Mouse (Mus musculus): ENCODE data around the gene Kif1b. TPM values are rescaled to one million over a fixed set of nuclear protein-coding genes. Genes with fewer than 3 reads are reported as not detected.

Gene Kif1b
- polyA plus RNA-seq (2015; fragmentation: Nextera tagmentation; extraction: Ambion mirVana): 4.8 and 5.5 TPM in 2 replicates

GRCm38 (mm10) chr4:149307596-149308490, at the start of gene Kif1b:
Gene Kif1b (minus strand): TSS chr4:149307693.
- under 1% methylated on average over 79 of the region's 79 CpGs for WGBS (ENCODE audit: insufficient replicate concordance)
- Histone ChIP-seq H3K9me3 (replicated peaks; ENCODE audit: control insufficient read depth, low read length) (no peaks in the 10 kb centered on the region), H3K27me3 (ENCODE audit: control insufficient read depth, insufficient read depth, low read depth, low read length) (peaks cover 16% of the 10 kb centered on the region), H3K4me1 (ENCODE audit: control insufficient read depth, low read depth, low read length) (peaks cover 8% of the 10 kb centered on the region), H3K9ac (ENCODE audit: low read depth, low read length) (peak within 1 kb of the TSS; percentile 75), H3K4me2 (ENCODE audit: low read depth, low read length) (peak within 1 kb of the TSS; percentile 97), H3K27ac (ENCODE audit: low read length) (peak within 1 kb of the TSS; percentile 54), H3K36me3 (ENCODE audit: control insufficient read depth, insufficient read depth) (no peaks in the 10 kb centered on the region), H3K4me3 (ENCODE audit: low read depth, low read length) (peak within 1 kb of the TSS; percentile 74)
- peak; percentile 100 for ATAC-seq (ENCODE audit: low read depth)

GRCm38 (mm10) chr4:149354671-149355070, 47.2 kb upstream of the Kif1b start:
- H3K9me3 ChIP-seq (replicated peaks; ENCODE audit: control insufficient read depth, low read length): no peaks in the 10 kb centered on the region
- no peak overlapping the region for H3K9ac ChIP-seq (ENCODE audit: low read depth, low read length)
- peaks cover 37% of the 10 kb centered on the region for H3K36me3 ChIP-seq (ENCODE audit: control insufficient read depth, insufficient read depth)
- H3K4me1 ChIP-seq (ENCODE audit: control insufficient read depth, low read depth, low read length): no peaks in the 10 kb centered on the region
- no peak for ATAC-seq (ENCODE audit: low read depth)
- H3K4me2 ChIP-seq (ENCODE audit: low read depth, low read length): no peak overlapping the region
- H3K27me3 ChIP-seq (ENCODE audit: control insufficient read depth, insufficient read depth, low read depth, low read length): no peaks in the 10 kb centered on the region
- H3K27ac ChIP-seq (ENCODE audit: low read length): no peak overlapping the region
- no peak overlapping the region for H3K4me3 ChIP-seq (ENCODE audit: low read depth, low read length)
- WGBS (ENCODE audit: insufficient replicate concordance): 83% methylated on average over 8 of the region's 8 CpGs

GRCm38 (mm10) chr4:149351596-149352150, 44.2 kb upstream of the Kif1b start:
- H3K9me3 ChIP-seq (replicated peaks; ENCODE audit: control insufficient read depth, low read length): no peaks in the 10 kb centered on the region
- WGBS (ENCODE audit: insufficient replicate concordance): 81% methylated on average over 8 of the region's 8 CpGs
- H3K36me3 ChIP-seq (ENCODE audit: control insufficient read depth, insufficient read depth): peaks cover 35% of the 10 kb centered on the region
- no peak overlapping the region for H3K9ac ChIP-seq (ENCODE audit: low read depth, low read length)
- no peaks in the 10 kb centered on the region for H3K27me3 ChIP-seq (ENCODE audit: control insufficient read depth, insufficient read depth, low read depth, low read length)
- no peak overlapping the region for H3K27ac ChIP-seq (ENCODE audit: low read length)
- ATAC-seq (ENCODE audit: low read depth): no peak
- H3K4me2 ChIP-seq (ENCODE audit: low read depth, low read length): no peak overlapping the region
- H3K4me3 ChIP-seq (ENCODE audit: low read depth, low read length): no peak overlapping the region
- no peaks in the 10 kb centered on the region for H3K4me1 ChIP-seq (ENCODE audit: control insufficient read depth, low read depth, low read length)

- Histone ChIP-seq H3K27me3 (ENCODE audit: control insufficient read depth, insufficient read depth, low read depth, low read length) (no peaks in the 10 kb centered on the region), H3K9me3 (replicated peaks; ENCODE audit: control insufficient read depth, low read length) (no peaks in the 10 kb centered on the region), H3K9ac (ENCODE audit: low read depth, low read length) (no peak overlapping the region), H3K4me3 (ENCODE audit: low read depth, low read length) (no peak overlapping the region), H3K4me1 (ENCODE audit: control insufficient read depth, low read depth, low read length) (no peaks in the 10 kb centered on the region), H3K27ac (ENCODE audit: low read length) (no peak overlapping the region), H3K36me3 (ENCODE audit: control insufficient read depth, insufficient read depth) (peaks cover 25% of the 10 kb centered on the region), H3K4me2 (ENCODE audit: low read depth, low read length) (no peak overlapping the region)
- no peak for ATAC-seq (ENCODE audit: low read depth)
- WGBS (ENCODE audit: insufficient replicate concordance): 76% methylated on average over 5 of the region's 5 CpGs
Measured at GRCm38 (mm10) chr4:149348963-149349362, 41.5 kb upstream of the Kif1b start.

GRCm38 (mm10) chr4:149345873-149346272, 38.4 kb upstream of the Kif1b start:
- Histone ChIP-seq H3K4me3 (ENCODE audit: low read depth, low read length) (no peak overlapping the region), H3K4me2 (ENCODE audit: low read depth, low read length) (no peak overlapping the region), H3K9me3 (replicated peaks; ENCODE audit: control insufficient read depth, low read length) (no peaks in the 10 kb centered on the region), H3K4me1 (ENCODE audit: control insufficient read depth, low read depth, low read length) (peaks cover 2% of the 10 kb centered on the region; the same call in 1 of the 2 replicates), H3K9ac (ENCODE audit: low read depth, low read length) (no peak overlapping the region), H3K27ac (ENCODE audit: low read length) (no peak overlapping the region), H3K27me3 (ENCODE audit: control insufficient read depth, insufficient read depth, low read depth, low read length) (no peaks in the 10 kb centered on the region), H3K36me3 (ENCODE audit: control insufficient read depth, insufficient read depth) (peaks cover 19% of the 10 kb centered on the region)
- WGBS (ENCODE audit: insufficient replicate concordance): 81% methylated on average over 5 of the region's 5 CpGs
- ATAC-seq (ENCODE audit: low read depth): no peak

GRCm38 (mm10) chr4:149344311-149344710, 36.8 kb upstream of the Kif1b start:
- H3K4me1 ChIP-seq (ENCODE audit: control insufficient read depth, low read depth, low read length): peaks cover 16% of the 10 kb centered on the region
- no peak overlapping the region for H3K4me3 ChIP-seq (ENCODE audit: low read depth, low read length)
- H3K27me3 ChIP-seq (ENCODE audit: control insufficient read depth, insufficient read depth, low read depth, low read length): no peaks in the 10 kb centered on the region
- H3K9ac ChIP-seq (ENCODE audit: low read depth, low read length): no peak overlapping the region
- no peak for ATAC-seq (ENCODE audit: low read depth)
- peaks cover 10% of the 10 kb centered on the region for H3K36me3 ChIP-seq (ENCODE audit: control insufficient read depth, insufficient read depth)
- H3K9me3 ChIP-seq (replicated peaks; ENCODE audit: control insufficient read depth, low read length): no peaks in the 10 kb centered on the region
- no peak overlapping the region for H3K27ac ChIP-seq (ENCODE audit: low read length)
- WGBS (ENCODE audit: insufficient replicate concordance): 75% methylated on average over 8 of the region's 8 CpGs
- no peak overlapping the region for H3K4me2 ChIP-seq (ENCODE audit: low read depth, low read length)

- Histone ChIP-seq H3K4me3 (ENCODE audit: low read depth, low read length) (no peak overlapping the region), H3K4me1 (ENCODE audit: control insufficient read depth, low read depth, low read length) (peaks cover 16% of the 10 kb centered on the region), H3K4me2 (ENCODE audit: low read depth, low read length) (no peak overlapping the region), H3K9me3 (replicated peaks; ENCODE audit: control insufficient read depth, low read length) (no peaks in the 10 kb centered on the region), H3K9ac (ENCODE audit: low read depth, low read length) (no peak overlapping the region), H3K36me3 (ENCODE audit: control insufficient read depth, insufficient read depth) (peaks cover 6% of the 10 kb centered on the region), H3K27ac (ENCODE audit: low read length) (no peak overlapping the region), H3K27me3 (ENCODE audit: control insufficient read depth, insufficient read depth, low read depth, low read length) (no peaks in the 10 kb centered on the region)
- peak; percentile 25; the same call in 1 of the 2 replicates for ATAC-seq (ENCODE audit: low read depth)
- 34% methylated on average over 2 of the region's 2 CpGs for WGBS (ENCODE audit: insufficient replicate concordance)
Measured at GRCm38 (mm10) chr4:149340680-149341079, 33.2 kb upstream of the Kif1b start.

- no peak overlapping the region for H3K4me3 ChIP-seq (ENCODE audit: low read depth, low read length)
- peaks cover 12% of the 10 kb centered on the region for H3K36me3 ChIP-seq (ENCODE audit: control insufficient read depth, insufficient read depth)
- H3K9ac ChIP-seq (ENCODE audit: low read depth, low read length): no peak overlapping the region
- peak; percentile 35 for ATAC-seq (ENCODE audit: low read depth)
- no peaks in the 10 kb centered on the region for H3K9me3 ChIP-seq (replicated peaks; ENCODE audit: control insufficient read depth, low read length)
- 32% methylated on average over 5 of the region's 5 CpGs for WGBS (ENCODE audit: insufficient replicate concordance)
- no peak overlapping the region for H3K27ac ChIP-seq (ENCODE audit: low read length)
- no peak overlapping the region for H3K4me2 ChIP-seq (ENCODE audit: low read depth, low read length)
- H3K27me3 ChIP-seq (ENCODE audit: control insufficient read depth, insufficient read depth, low read depth, low read length): no peaks in the 10 kb centered on the region
- peaks cover 16% of the 10 kb centered on the region for H3K4me1 ChIP-seq (ENCODE audit: control insufficient read depth, low read depth, low read length)
Measured at GRCm38 (mm10) chr4:149339426-149340214, 32.1 kb upstream of the Kif1b start.

Data from liver, embryonic 16.5 days (tissue).